Mouse (Mus musculus) skeletal muscle tissue, postnatal 0 days (tissue): ENCODE results near the gene AF067063. TPM values are rescaled to one million over a fixed set of nuclear protein-coding genes. Genes with fewer than 3 reads are reported as not detected.

Experiments
- polyA plus RNA-seq: library from polyadenylated mRNA; unstranded; fragments of >200 nt; fragmentation: Nextera tagmentation; extraction: Ambion mirVana; gene quantifications from 2 replicates; pipeline ENCODE4 v1.2.1, GENCODE M21; 2015

Gene AF067063
- polyA plus RNA-seq: not detected in 2 replicates

DNA sequence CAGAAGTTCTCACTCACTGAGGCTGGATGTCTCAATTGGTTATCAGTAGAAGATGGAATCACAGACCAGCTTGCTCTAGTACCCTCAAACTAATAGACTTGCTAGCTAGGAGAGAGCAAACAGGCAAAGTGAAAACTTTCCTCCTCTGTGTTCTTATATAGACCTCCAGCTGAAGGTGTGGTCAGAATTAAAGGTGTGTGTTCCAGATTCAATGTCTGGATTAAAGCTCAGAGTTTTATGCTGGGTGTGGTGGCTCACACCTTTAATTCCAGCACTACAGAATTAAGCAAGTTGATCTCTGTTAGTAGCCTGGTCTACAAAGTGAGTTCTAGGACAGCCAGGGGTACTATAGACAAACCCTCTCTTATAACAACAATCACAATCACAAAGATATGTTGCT is at the start of gene AF067063:
Gene AF067063, minus strand, starts transcription at position 101 of the 400 bp plus-strand sequence.

DNA sequence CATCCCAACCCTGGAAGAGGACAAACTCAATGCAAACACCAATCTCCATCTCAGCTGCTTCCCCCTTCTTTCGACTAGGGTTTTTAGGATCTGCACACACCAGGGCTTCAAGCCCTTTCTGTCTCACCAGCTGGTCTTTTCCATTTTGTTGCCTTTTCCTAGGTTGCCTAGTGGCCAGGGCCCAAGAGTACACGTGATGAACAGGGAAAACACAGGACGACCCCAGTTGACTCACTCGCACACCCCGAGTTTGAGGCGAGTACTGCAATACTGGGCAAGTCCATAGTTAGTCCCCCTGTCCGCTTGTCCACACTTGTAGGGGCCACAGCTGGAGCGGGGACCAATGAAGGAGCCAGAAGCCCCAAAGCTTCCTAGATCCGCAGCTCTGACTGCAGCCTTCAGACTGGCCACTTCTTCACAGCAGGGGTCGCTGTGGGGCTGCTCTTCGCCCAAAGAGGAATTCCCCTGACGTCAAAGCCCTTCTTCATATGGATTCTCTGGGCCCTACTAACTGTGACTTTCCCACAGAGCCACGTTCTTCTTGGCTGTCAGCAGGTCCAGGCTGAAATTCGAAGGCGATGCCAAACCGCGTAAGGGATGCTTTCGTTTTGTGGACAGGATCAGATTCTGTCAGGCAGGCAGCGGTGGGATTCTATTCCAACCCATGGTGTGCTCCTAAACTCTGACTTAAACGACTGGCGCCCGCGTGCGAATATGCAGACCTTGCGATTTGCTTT is 5.5 kb upstream of the AF067063 start, which contains the start of gene D13Ertd608e:
Gene D13Ertd608e, plus strand, starts transcription at position 687 of the 737 bp plus-strand sequence.

DNA sequence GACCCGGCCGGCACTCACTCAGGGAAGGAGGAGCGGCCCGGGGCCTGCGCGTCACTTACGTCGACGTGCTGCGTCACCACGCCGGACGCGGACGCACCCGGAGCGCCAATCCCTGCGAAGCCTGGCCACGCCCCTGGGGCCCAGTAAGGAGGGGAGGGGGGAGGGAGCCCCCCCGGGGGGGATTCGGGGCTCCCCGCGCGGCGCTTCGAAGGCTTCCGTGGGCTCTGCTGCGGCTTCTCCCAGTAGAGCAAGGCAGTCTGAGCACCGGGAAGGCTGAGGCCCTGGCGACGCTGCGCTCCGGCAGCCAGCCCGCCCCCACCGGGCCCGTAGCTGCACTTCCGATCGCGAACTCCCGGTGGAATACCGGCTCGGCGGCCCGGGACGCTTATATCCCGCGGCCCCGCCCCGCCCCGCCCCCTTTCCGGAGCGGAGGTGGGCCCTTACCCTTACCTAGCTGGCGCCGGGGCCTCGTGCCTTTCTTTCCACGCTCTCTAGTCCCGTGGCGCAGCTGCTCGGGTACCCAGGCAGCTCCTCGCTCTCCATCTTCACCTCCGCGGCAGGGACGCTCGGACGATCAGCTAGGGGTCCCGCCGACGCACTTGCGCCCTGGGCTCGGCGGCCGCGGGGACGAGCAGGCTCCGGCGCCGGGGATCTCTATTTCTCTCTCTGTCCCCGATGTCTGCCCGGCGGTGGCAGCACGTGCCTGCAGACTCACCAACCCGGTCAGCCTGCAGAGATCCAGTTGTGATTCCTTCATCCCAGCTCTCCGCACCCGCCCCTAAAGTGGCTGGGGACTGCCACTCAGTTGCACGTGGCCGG is 39.0 kb downstream of the AF067063 start, which contains the start of gene Zfp131:
Gene Zfp131, minus strand, starts transcription at position 129 of the 819 bp plus-strand sequence.

Other genes with a start within 250 kb of the AF067063 start
- gene Ccl28, start 206.4 kb downstream of the AF067063 start, polyA plus RNA-seq: 0.09 and 0.13 TPM in 2 replicates
- gene Hmgcs1, start 139.8 kb downstream of the AF067063 start, polyA plus RNA-seq: 35.3 and 53.4 TPM in 2 replicates
- gene Nim1k, start 74.3 kb downstream of the AF067063 start, polyA plus RNA-seq: 1.4 TPM in 2 replicates
- 16.2 and 16.5 TPM in 2 replicates for gene Zfp131, start 39.3 kb downstream of the AF067063 start, polyA plus RNA-seq
- not detected in 2 replicates for gene D13Ertd608e, start 5.8 kb upstream of the AF067063 start, polyA plus RNA-seq
- gene Tcstv1, start 64.6 kb upstream of the AF067063 start, polyA plus RNA-seq: not detected in 2 replicates
- not detected in 2 replicates for gene Gm21761, start 99.1 kb upstream of the AF067063 start, polyA plus RNA-seq
- not detected in 2 replicates for gene B020031M17Rik, start 120.6 kb upstream of the AF067063 start, polyA plus RNA-seq
- gene Gm36079, start 196.8 kb upstream of the AF067063 start, polyA plus RNA-seq: not detected in 2 replicates
- 0.42 and 0.56 TPM in 2 replicates for gene Gm21188, start 222.0 kb upstream of the AF067063 start, polyA plus RNA-seq